Mouse (Mus musculus): ENCODE measurements around the gene Cbx2. TPM values are rescaled to one million over a fixed set of nuclear protein-coding genes. Genes with fewer than 3 reads are reported as not detected.

The Cbx2 gene
- 1 to 10 TPM; 7.6 to 7.7 TPM for total RNA-seq (2021)
- long read RNA-seq, experiment 1, partial matches to known transcripts = 1 of 4 reads
- long read RNA-seq, experiment 1, other reads (novel, unspliced or antisense) = 1 of 4 reads
- long read RNA-seq, experiment 2, partial matches to known transcripts = 0 of 2 reads
- long read RNA-seq, experiment 2, other reads (novel, unspliced or antisense) = 0 of 2 reads

- peak; percentile 92 to 97 for DNase-seq
These were observed at the start of gene Cbx2 for GRCm38 (mm10) chr11:119022895-119023615. Gene Cbx2 (plus strand): TSS chr11:119022962.

DNA sequence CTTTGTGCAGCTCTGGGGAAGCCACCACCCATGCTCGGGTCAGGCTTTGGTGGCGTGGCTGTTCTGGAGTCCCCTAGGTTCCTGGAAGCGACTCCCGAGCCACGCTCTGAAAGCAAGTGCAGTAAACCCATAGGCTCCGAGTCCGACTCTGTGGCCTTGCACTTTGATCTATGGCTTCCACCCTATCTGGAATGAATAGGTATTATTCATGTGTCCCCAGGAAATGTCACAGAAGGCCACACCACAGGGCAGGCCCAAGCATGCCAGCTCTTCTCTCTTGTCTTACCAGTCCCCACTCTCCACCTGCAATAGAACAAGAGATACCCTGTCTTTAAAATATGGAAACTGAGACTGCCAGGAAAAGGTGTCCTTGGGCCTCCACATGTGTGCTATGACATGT, 48.4 kb upstream of the Cbx2 start:
- DNase-seq = no peak

DNA sequence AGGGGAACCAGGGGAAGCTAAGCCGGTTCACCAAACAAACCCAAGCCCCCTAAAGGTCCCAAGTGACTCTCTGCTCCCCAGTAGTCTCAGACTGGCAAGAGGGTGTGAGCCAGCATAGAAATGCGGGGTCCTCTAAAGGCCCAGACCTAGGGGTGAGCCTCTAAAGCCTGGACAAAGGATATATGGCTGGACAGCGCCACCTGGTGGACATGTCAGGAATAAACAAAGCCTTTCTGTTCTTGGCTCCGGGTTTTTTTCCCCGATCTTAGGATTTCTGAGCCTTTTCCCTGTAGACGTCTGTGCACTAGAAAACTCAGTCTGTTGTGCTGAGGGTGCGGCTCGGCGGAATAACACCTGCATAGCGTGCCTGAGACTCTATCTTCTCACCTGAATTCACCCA, 47.3 kb upstream of the Cbx2 start:
- DNase-seq = peak; percentile 54 to 68

GRCm38 (mm10) chr11:118975917-118976316, 46.8 kb upstream of the Cbx2 start:
- no peak for DNase-seq

DNA sequence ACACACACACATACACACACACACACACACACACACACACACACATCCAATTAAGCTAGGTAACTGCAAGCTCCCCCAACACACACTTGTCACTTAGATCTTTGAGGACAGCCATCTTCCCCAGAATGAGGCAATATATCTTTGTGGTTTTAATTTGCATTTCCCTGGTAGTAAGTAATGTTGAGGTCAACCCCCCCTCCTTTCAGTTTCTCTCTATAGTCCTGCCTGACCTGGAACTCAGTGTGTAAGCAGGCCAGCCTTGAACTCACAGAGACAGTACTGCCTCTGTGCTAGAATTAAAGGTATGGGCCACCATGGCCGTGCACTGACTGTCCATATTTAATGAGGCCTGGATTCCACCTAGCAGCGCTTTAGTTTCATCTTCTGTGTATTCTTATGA, 42.4 kb upstream of the Cbx2 start:
- DNase-seq = no peak

DNA sequence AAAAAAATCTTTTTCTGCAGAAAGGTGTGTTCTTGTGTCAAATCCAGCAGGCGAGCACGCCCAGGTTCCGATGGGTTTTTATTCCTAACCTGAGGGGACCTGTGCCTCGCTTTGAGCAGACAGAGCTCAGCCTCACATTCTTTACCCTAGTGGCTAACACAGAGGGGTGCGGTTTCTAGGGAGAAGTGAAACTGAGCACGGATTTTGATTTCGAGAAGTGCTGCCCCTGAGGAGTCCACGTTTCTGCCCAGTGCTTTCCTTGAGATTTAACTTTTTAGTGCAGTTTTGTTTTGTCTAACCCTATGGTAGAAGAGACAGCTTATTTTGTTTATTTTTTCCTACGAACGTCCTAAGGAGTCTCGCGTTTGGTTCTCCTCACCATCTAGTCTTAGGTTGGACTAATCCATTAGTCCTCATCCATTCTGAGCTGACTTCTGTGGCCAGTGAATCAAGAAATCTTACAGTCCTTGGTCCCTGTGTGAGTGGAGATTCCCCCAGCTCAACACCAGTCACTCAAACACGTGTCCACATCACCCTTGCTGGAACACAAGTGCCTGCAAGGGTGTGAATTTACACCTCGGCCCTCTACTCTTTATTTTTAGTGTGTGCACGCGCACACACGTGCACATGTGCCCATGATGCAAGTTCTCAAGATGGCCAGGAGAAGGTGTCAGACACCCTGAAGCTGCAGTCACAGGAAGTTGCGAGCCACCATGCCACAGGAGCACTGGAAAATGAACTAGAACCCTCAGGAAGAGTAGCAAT, 41.6 kb upstream of the Cbx2 start:
- DNase-seq = no peak

DNA sequence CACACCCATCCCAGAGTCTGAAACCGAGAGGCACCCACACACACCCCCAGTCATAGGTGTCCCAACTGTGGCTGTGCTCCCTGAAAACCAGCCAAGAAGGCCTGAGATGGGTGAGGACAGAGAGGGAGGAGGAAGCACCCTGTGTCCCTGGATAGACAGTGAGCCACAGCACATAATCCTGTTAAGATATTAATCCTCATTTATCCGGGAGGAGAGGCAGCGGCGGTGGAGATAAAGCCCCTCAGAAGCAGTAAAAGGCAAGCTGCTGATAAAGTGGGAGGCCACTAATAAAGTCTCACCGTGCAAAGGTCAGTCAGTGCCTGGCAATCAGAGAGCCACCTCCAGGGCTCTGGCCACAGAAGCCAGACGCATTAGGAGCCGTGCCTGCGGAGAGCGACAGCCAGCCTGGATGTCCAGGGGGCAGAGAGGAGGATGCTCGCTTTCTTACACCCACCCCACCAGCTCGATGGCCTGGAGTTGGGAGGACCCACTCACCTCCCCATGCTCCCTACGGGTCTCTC, 40.1 kb upstream of the Cbx2 start:
- DNase-seq = no peak

DNA sequence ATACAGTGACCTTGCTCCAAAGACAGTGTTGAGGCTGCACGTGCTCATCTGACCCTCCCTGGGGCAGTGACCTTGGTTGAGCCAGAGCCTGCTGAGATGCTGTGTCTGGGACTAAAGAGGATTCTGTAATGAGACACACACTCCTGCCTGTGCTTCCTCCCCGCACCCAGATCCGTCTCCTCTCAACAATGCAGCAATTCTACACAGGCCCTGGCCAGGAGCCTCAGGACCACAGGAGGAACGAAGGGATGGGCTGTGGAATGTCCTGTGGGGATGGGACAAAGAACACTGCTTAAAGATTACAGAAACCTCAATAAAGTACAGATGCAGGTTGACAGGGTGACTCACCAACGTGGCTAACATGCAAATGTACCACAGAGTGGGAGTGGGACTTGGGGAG, 37.2 kb upstream of the Cbx2 start:
- no peak for DNase-seq

- no peak for DNase-seq
These were observed 34.8 kb upstream of the Cbx2 start, which contains the start of gene Enpp7 for GRCm38 (mm10) chr11:118987999-118988398. Gene Enpp7 (plus strand): TSS chr11:118988188.

- no peak for DNase-seq
These were observed 30.0 kb upstream of the Cbx2 start for GRCm38 (mm10) chr11:118992781-118993180.

DNA sequence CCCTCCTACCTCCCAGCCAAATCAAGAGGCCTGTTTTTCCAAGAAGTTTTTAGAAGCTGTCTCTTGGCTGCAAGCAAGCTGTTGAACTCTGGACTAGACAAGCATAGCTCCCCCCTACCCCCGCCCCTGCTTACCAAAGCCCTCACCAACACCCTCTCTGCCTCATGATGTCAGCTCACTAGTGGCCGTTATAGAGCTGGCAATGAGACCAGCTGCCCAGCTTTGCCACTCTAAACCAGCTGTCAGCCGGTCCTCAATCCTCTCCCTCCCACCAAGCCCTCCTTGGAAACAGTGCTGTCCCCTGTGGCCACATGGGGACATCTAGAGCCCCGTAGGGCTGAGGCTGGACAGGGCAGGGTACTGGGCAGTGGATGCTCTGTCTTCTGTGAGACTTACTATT, 27.3 kb upstream of the Cbx2 start:
- no peak for DNase-seq

DNA sequence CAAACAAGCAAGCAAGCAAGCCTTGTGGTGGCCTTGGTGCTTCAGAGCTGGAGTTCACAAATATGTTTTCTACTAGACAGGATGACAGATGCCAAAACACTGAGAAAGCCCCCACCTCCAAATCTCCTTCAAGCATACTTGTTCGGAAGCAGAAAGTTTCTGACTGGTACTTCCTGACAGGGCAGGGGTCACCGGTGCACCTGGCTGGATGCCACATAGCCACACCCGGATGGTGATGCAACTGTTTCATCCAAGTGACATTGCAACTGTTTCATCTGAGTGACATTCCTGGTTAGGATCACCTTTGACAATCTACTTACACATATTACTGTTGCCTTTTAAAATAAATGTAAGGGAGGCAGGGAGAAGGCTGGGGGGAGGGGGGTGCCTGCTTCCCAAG, 25.6 kb upstream of the Cbx2 start:
- no peak for DNase-seq

DNA sequence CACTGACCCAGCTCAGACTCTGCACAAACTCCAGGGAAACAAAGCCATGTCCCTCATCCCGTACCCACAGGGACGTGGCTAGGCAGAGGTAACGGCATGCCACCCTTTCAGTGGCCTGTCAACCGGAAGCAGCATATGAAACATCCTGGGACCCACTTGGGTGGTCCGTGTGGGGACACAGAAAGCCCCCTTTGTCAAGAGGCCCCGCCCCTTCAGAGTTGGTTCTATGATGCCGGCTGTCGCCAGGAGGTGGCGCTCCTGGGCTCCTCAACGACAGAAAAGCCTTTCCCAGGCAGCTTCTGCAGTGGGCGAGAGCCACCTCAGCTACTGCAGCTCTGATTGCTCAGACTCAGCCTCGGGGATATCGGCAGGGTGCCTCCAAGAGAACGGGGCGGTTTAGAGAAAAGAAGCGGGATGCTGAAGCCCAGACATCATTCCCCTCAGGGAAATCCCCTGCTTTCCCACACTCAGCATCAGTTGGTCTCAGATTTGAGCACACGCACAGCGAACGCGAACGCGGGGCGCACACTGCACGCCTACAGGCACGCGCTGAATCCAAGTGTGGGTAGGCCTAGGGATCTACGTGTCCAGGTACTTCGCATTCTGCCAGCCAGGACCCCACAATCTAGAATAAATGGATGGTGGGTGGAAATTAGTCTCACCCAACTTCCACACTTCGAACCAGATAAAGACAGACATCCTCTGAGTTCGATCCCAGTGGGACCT, 24.1 kb upstream of the Cbx2 start:
- peak; percentile 75 to 83 for DNase-seq

DNA sequence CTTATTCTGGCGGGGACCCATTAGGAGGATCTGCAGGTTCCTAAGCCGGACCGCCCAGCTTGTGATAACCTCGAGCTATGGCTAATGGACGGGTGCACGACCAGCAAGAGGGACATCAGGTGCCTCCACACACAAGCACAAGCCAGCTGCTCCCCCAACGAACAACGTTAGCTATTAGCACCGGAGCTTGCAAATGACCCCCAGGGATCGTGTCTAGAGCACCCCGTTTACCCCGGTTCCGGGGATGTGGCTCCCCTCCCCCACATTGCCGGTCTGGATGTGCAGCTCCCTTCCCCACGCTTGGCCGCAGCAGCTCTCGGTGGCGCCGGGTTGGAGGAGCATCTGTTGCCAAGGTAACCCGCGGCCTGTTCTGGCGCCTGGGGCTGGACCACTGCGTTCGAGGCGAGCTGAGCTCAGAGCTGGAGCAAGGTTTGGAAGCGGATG, 23.4 kb upstream of the Cbx2 start:
- DNase-seq = no peak

GRCm38 (mm10) chr11:119000877-119001276, 21.9 kb upstream of the Cbx2 start:
- DNase-seq = no peak

- DNase-seq = no peak
These were observed 21.2 kb upstream of the Cbx2 start for GRCm38 (mm10) chr11:119001493-119002128.

DNA sequence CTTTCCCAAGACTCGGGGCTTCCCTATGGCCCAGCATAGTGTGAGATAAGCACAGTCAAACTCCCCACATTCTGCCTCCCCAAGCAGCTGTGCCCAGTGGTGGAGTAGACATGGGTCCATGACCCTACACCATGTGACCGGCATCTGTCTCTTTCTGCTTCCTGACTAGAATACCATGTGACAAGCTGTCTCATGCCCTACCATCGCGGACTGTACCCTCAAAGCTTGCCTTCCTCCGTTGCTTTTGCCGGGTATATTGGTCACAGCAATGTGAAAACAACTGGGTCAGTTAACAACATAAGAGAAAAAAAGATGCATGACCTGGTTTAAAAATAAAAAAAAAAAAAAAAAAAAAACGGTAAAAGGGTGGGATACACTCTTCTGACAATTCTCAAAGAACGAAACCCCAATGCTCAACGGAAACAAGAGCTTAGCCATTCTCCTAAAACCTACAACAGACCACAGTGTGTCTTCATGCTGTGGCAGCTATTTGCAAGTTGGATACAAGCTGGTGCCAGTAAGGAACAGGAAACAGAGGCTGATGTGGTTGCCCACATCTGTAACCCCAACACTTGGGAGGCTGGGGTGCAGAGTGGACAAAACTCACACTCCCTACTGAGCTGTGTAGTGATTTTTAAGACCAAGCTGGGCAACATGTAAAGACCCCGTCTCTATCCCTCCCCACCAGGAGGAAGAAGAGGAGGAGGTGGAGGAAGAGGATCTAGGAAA, 17.1 kb upstream of the Cbx2 start:
- no peak for DNase-seq

DNA sequence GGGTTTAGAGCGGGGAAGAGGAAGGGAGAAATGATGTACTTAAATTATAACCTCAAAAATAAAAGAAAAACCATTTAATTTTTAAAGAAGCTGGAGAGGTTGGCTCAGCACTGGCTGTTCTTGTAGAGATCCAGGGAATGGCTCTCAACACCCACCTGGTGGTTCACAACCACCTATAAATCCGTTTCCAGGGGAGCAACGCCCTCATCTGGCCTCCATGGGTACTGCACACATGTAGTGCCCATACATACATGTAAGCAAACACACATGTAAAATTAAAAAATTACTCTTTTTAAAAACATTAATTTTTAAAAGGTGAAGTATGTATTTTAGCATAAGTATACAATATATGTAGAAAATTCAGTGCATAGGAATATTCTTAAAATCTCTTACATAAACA, 16.3 kb upstream of the Cbx2 start:
- no peak for DNase-seq

- DNase-seq = peak; percentile 24 to 43
These were observed 15.0 kb upstream of the Cbx2 start for GRCm38 (mm10) chr11:119007461-119008456.

- no peak for DNase-seq
These were observed 8.3 kb upstream of the Cbx2 start for GRCm38 (mm10) chr11:119014455-119014854.

Measured in adrenal gland, postnatal 36 days (tissue).